Mouse (Mus musculus) left cerebral cortex, postnatal 36 days (tissue): ENCODE measurements around the gene Ifit3b. TPM values are rescaled to one million over a fixed set of nuclear protein-coding genes. Genes with fewer than 3 reads are reported as not detected.
"Not testable (repeated sequence)": the region's sequence is repeated elsewhere in the genome, so short reads cannot be mapped to it uniquely, and the experiment has no call there.

Source experiments
- DNase-seq, 2 experiments: peaks; one replicate each; pipeline ENCODE4 v3.0.0; 2021 to 2022; ENCODE audit warnings: low spot score in 2 of 2, mixed read lengths in 1 of 2
- intact Hi-C: fragments of 180-260 bp; cut with DNase I; formaldehyde crosslinking; loops from one replicate; pipeline ENCODE4 v1.15.1; 2025
- total RNA-seq, 2 experiments: library from RNA; stranded (reverse); gene quantifications; 2 replicates each; pipeline ENCODE4 v1.2.3; 2021

Ifit3b gene
- total RNA-seq, 2 experiments from 2014 or later = 1.5 to 2.0 TPM

GRCm38 (mm10) chr19:34601888-34602287, 5.9 kb upstream of the Ifit3b start, which contains the start of gene Ifit1bl1:
TSS of gene Ifit1bl1 (minus strand) at chr19:34601956.
- intact Hi-C loops = not testable (repeated sequence)

GRCm38 (mm10) chr19:34605472-34605871, 2.3 kb upstream of the Ifit3b start:
- no peak for DNase-seq
- intact Hi-C loops = no loop called here

More at GRCm38 (mm10) chr19:34601888-34602287, 5.9 kb upstream of the Ifit3b start, which contains the start of gene Ifit1bl1:
- DNase-seq = not testable (repeated sequence)

- DNase-seq, intact Hi-C loops: not testable (repeated sequence)
These were observed 2.3 kb downstream of the Ifit3b start for GRCm38 (mm10) chr19:34610118-34610517.

- intact Hi-C loops, DNase-seq: not testable (repeated sequence)
These were observed 4.7 kb downstream of the Ifit3b start for GRCm38 (mm10) chr19:34612243-34613001.

DNA sequence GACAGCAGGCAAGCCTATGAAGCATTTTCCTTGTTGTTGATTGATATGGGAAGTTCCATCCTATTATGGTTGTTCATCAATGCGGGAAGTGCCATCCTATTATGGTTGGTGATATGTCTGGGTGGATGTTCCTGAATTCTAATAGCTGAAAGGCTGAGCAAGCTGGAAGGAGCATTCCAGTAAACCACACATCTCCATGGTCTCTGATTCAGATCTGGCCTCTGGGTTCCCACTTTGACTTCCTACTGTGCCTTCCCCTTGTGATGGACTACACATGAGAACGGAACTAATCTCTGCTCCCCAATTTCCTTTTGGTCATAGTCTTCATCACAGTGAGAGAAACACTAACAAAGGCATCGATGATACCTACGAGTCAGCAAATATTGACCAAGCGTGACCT, 13.1 kb downstream of the Ifit3b start:
- no peak for DNase-seq
- intact Hi-C loops = no loop called here

DNA sequence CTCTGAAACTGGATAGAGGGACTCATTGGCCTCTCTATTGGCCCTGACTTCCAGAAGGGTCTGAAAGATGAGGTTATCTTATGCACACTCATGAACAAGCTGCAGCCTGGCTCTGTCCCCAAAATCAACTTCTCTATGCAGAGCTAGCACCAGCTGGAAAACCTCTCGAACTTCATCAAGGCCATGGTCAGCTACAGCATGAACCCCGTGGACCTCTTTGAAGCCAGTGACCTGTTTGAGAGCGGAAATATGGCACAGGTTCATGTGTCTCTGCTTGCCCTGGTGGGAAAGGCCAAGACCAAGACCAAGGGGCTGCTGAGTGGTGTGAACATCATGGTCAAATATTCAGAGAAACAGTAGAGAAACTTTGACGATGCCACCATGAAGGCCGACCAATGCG, 16.0 kb downstream of the Ifit3b start:
- intact Hi-C loops = no loop called here
- DNase-seq = no peak

GRCm38 (mm10) chr19:34624663-34625062, 16.9 kb downstream of the Ifit3b start:
- DNase-seq = no peak
- intact Hi-C loops = no loop called here

- intact Hi-C loops = no loop called here
These were observed 19.7 kb downstream of the Ifit3b start for GRCm38 (mm10) chr19:34627496-34627895.

GRCm38 (mm10) chr19:34631487-34631886, 23.7 kb downstream of the Ifit3b start:
- intact Hi-C loops = loop anchor here (10.0 kb wide), 1 partner anchor 387 kb away; no protein-coding TSS in a partner anchor
- DNase-seq = no peak

More at GRCm38 (mm10) chr19:34627496-34627895, 19.7 kb downstream of the Ifit3b start:
- DNase-seq = no peak

DNA sequence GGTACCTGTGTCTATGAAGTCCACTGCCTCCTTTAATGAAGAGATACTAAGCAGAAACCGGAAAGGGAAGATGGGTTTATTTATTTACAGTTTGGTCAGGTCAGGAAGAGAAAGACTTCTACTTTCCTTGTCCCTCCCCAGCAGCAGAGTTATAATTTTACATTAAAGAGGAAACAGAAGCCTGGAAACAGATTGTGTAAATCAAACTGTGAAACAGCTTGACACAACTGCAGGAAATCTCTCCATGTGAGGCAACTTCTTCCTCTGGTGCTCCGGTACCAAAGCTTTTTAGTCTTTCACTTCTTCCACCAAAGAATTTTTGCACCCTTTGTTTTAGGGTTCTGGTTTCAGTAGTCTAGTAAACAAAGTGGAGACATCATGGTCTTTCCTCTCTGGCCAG, 25.7 kb downstream of the Ifit3b start:
- intact Hi-C loops = loop anchor here (10.0 kb wide), 1 partner anchor 389 kb away; no protein-coding TSS in a partner anchor

GRCm38 (mm10) chr19:34636933-34637557, 29.3 kb downstream of the Ifit3b start:
- intact Hi-C loops = loop anchor here (1.0 to 10.0 kb wide), 3 partner anchors 87 to 392 kb away; partner anchors contain the start of gene Ifit2
- DNase-seq = peak; percentile 37 to 43

More for the DNA sequence above, 25.7 kb downstream of the Ifit3b start:
- no peak for DNase-seq

DNA sequence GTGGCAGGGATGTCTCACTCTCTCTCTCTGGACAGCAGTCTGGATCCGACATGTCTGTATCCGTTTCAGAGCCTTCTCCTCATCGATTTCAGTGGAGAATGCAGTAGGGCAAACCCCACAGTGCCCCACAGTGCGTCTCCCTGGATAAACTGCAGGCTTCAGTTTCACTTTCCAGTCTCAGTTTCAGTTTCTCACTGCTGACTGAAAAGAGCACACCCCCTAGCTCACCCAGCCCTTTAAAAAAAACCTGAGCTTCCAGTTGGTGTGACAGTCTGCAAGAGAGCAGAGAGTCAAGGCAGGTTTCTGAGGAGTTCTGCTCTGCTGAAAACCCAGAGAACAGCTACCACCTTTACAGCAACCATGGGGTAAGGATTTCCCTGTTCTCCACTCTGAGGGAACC, 32.9 kb downstream of the Ifit3b start, which contains the start of the genes Ifit1bl2 and Ifit1:
Gene Ifit1bl2 (minus strand): TSS at position 121 of the 400 bp plus-strand sequence.
Gene Ifit1 (plus strand): TSS at position 249 of the 400 bp plus-strand sequence.
- DNase-seq = no peak
- intact Hi-C loops = no loop called here

GRCm38 (mm10) chr19:34642616-34643015, 34.8 kb downstream of the Ifit3b start:
- intact Hi-C loops = no loop called here
- DNase-seq = no peak

GRCm38 (mm10) chr19:34647630-34648029, 39.9 kb downstream of the Ifit3b start:
- intact Hi-C loops, DNase-seq: not testable (repeated sequence)

GRCm38 (mm10) chr19:34650276-34650675, 42.5 kb downstream of the Ifit3b start:
- intact Hi-C loops = no loop called here
- no peak for DNase-seq

DNA sequence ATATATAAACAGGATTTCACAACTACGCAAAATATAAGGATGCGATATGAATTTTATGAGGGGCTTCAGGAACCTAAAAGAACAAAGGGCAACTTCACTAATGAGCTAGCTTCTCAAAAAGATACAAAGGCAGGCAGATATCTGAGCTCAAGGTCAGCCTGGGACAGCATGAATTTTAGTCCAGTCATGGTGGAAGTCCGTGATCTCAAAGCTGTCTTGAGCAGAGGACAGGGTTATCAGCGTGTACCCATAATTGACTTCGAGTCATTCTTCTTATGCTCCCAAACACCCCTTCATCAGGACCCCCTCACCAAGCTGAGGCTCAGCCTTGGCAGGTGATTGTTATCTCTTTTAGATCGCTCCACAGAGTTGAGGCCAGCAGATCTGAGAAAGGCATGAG, 43.2 kb downstream of the Ifit3b start:
- intact Hi-C loops = no loop called here
- no peak for DNase-seq

GRCm38 (mm10) chr19:34655227-34655805, 47.5 kb downstream of the Ifit3b start:
- intact Hi-C loops = no loop called here
- DNase-seq = no peak

DNA sequence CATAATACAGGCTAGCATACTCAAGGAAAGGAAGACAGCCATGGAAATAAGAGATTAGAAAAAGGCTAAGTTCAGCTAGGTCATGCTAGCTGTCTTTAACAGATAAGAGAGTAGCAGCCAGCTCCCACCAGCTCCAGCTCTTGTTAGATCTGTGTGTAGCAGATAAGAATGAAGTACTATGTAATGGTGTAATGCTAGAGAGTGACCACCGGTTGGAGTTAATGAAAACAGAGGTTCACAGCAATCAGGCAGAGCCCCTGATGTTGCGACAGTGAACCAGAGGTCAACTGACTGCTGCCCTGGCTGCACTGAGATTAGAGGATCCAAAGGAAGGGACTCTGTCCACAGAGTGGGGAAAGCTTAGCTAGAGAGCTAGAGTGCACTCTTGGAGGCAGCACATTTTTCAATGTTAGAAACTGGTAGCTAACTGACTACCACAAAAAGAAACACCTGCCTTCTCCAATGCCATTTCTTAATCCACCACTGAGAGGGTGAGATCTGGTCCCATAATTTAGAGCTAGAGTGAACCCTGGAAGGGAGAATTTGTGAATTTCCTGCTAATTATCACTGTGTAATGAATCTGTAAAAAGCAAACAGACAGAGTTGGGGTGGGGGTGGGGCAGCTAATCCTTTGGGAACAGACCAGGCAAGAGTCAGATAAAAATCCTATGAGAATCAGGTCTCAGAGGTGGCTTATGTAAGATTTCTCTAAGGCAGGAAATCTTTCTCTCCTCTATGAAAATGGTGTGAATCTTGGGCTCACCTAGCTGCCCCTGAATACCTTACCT, 48.9 kb downstream of the Ifit3b start:
- intact Hi-C loops = no loop called here
- no peak for DNase-seq

DNA sequence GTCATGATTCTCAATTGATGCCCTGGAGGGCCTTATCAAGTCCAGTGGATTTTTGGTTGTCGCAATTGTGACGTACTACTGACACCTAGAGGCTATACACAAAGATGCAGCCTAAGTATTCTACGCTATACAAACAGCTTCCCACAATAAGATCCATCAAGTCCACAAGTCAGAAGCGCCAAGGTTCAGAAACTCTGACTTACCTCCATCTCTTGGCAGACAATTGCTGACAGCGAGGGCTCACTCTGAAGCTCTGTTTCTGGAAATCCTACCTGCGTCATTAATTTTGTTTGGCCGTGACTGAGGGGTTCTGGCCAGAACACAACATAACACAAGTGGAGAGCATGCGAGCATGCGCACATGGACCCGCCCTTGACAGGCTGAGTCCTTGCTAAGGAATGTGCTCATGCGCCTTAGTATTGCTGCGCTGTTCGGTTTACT, 54.3 kb downstream of the Ifit3b start:
- intact Hi-C loops = loop anchor here (10.0 kb wide), 2 partner anchors 327 to 1403 kb away; no protein-coding TSS in a partner anchor
- peak; percentile 57 to 60 for DNase-seq
